In the genomic region with DNA sequence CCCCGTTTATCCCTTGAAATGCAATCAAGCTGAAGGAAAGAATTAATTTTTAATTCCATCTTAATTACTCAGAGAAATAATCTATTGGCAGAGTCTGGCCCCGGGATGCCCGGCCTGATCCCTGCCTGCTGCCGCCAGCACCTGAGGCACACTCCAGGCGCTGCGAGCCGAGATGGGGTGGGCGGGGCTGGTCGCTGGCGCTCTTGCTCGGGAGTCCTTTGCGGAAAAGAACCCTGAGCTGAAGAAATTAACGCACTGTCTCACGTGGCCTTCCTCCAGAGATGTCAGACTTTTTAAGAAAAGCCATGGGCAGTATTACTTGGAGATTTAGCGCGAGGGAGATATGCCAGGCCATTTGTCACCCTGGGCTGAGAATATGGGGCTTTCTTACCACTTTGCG, we compare ENCODE assay signal across 12 mouse cellular contexts. TPM values are rescaled to one million over a fixed set of nuclear protein-coding genes. Genes with fewer than 3 reads are reported as not detected.
DNase-seq lines count a peak whose midpoint lies in the region; ATAC-seq and TF ChIP-seq lines count a peak whose summit lies in the region.
"Had no signal": no experiment of that assay in that cellular context is flagged by ENCODE, and none has a peak within 500 bp of the region (broad histone marks: within the 10 kb centered on the region; RNA-seq: fewer than 3 reads in every experiment).

No protein-coding gene starts in this region.

- H3K9me3 ChIP-seq in E14TG2a.4 (ENCODE audit: low read length) = no peaks in the 10 kb centered on the region; the same call in 1 of the 2 replicates
- no peaks in the 10 kb centered on the region for H3K9me3 ChIP-seq in forebrain, embryonic 15.5 days

- peak overlapping the region; percentile 43 for H3K4me3 ChIP-seq in E14TG2a.4 (replicated peaks; ENCODE audit: low read length)
- 0 out of 2 replicates have a peak overlapping the region, but pooled peaks have one; percentile 2 for H3K4me3 ChIP-seq in forebrain, embryonic 15.5 days

- H3K27me3 ChIP-seq in E14TG2a.4 (ENCODE audit: insufficient read depth, low read length) = peaks cover 35% of the 10 kb centered on the region
- H3K27me3 ChIP-seq in forebrain, embryonic 15.5 days = 0 out of 2 replicates have a peak, but pooled peaks cover 5% of the 10 kb centered on the region

- WGBS in forebrain, embryonic 15.5 days = 3% methylated on average over 17 of the region's 17 CpGs

- TF ChIP-seq CTCF in E14TG2a.4 (conservative IDR thresholded peaks at IDR 0.05; ENCODE audit: low read length) = no peak

- peak overlapping the region; percentile 34 for H3K4me2 ChIP-seq in forebrain, embryonic 15.5 days (replicated peaks)

- 0 out of 2 replicates have a peak overlapping the region, but pooled peaks have one; percentile 19 for H3K9ac ChIP-seq in forebrain, embryonic 15.5 days (replicated peaks)

- H3K36me3 ChIP-seq in E14TG2a.4 (ENCODE audit: insufficient read depth, low read length) = no peaks in the 10 kb centered on the region
- H3K36me3 ChIP-seq in forebrain, embryonic 15.5 days = no peaks in the 10 kb centered on the region

- no peak overlapping the region for H3K27ac ChIP-seq in forebrain, embryonic 15.5 days (replicated peaks)
- H3K27ac ChIP-seq: kidney, postnatal 0 days; macrophage had no signal

- ATAC-seq in forebrain, embryonic 15.5 days (replicated peaks) = no peak

- DNase-seq in ES-CJ7 (ENCODE audit: low read depth, low spot score) = peak; percentile 33
- DNase-seq in mesoderm, embryonic 11.5 days (ENCODE audit: low read depth, low spot score) = peak; percentile 21
- no peak for DNase-seq in adrenal gland, adult (ENCODE audit: inconsistent age in 2 of 2, low spot score in 1 of 2)
- no peak for DNase-seq in layer of hippocampus, adult 11-12 months (ENCODE audit: low spot score)
- no peak for DNase-seq in right cerebral cortex, postnatal 4 days
- no peak for DNase-seq in gastrocnemius, postnatal 10 days
- DNase-seq: liver had no signal

- H3K4me1 ChIP-seq in E14TG2a.4 (replicated peaks; ENCODE audit: low read depth, low read length) = peaks cover 70% of the 10 kb centered on the region
- peaks cover 21% of the 10 kb centered on the region for H3K4me1 ChIP-seq in forebrain, embryonic 15.5 days

RNA-seq across cellular contexts. Expression of gene Unc5a, which starts 37.2 kb away (rescaled TPM):
- polyA plus RNA-seq in forebrain, embryonic 15.5 days (2015; fragmentation: Nextera tagmentation; extraction: Ambion mirVana) = 16.6 and 16.9 TPM in 2 replicates
- 1 to 10 TPM; 3.7 to 4.8 TPM for total RNA-seq in gastrocnemius, postnatal 10 days (2021)
- total RNA-seq: MEL had no signal

Comparison
In these comparisons a context has a peak if more than half of its experiments do, and no peak if none do; other contexts are left out.
1. DNase-seq: peak in ES-CJ7 (single experiment) and mesoderm, embryonic 11.5 days (single experiment); none in adrenal gland, adult (0 of 2), layer of hippocampus, adult 11-12 months (single experiment), right cerebral cortex, postnatal 4 days (single experiment) and gastrocnemius, postnatal 10 days (single experiment).